Mouse (Mus musculus) kidney, postnatal 0 days (tissue): ENCODE results near the gene Gm3448. TPM values are rescaled to one million over a fixed set of nuclear protein-coding genes. Genes with fewer than 3 reads are reported as not detected.
"Not testable (repeated sequence)": the region's sequence is repeated elsewhere in the genome, so short reads cannot be mapped to it uniquely, and the experiment has no call there.

Experiments used
- ATAC-seq: fragments of 200-750 bp; cut with Nextera tagmentation; replicated peaks from 2 replicates; pipeline ENCODE4 v1.8.0; 2017; ENCODE audit warnings: low read depth, moderate number of reproducible peaks, moderate TSS enrichment, moderate library complexity; ENCODE audit not compliant: low FRiP score
- DNase-seq: peaks from one replicate; pipeline ENCODE4 v3.0.0-alpha.2; 2016; ENCODE audit warnings: low spot score
- H3K27ac ChIP-seq: fragments of 300-500 bp; sonication (generic); 2 replicates; pipeline ENCODE4 v1.5.1; 2014; ENCODE audit warnings: mild to moderate bottlenecking
- H3K27me3 ChIP-seq: fragments of 300-500 bp; sonication (generic); 2 replicates; pipeline ENCODE4 v1.6.1; 2014; ENCODE audit warnings: low read length, mixed read lengths; ENCODE audit not compliant: insufficient read depth
- H3K36me3 ChIP-seq: fragments of 300-500 bp; sonication (generic); 2 replicates; pipeline ENCODE4 v1.6.1; 2014; ENCODE audit warnings: low read length, mixed read lengths; ENCODE audit not compliant: insufficient read depth
- H3K4me1 ChIP-seq: fragments of 300-500 bp; sonication (generic); replicated peaks from 2 replicates; pipeline ENCODE4 v1.6.1; 2014; ENCODE audit warnings: antibody characterized with exemption, low read length, mixed read lengths; ENCODE audit not compliant: insufficient read depth
- H3K4me2 ChIP-seq: fragments of 300-500 bp; sonication (generic); 2 replicates; pipeline ENCODE4 v1.6.1; 2014; ENCODE audit warnings: mild to moderate bottlenecking, low read length, moderate library complexity, mixed read lengths
- H3K4me3 ChIP-seq: fragments of 300-500 bp; sonication (generic); replicated peaks from 2 replicates; pipeline ENCODE4 v1.5.1; 2014; ENCODE audit warnings: low read depth, low read length
- H3K9ac ChIP-seq: fragments of 300-500 bp; sonication (generic); 2 replicates; pipeline ENCODE4 v1.6.1; 2014; ENCODE audit warnings: low read depth, low read length
- H3K9me3 ChIP-seq: fragments of 300-500 bp; sonication (generic); replicated peaks from 2 replicates; pipeline ENCODE4 v1.6.1; 2016; ENCODE audit warnings: low read length, inconsistent platforms, mixed read lengths
- WGBS: fragments of 180-500 bp; shearing (Covaris S2); extraction: QIAGEN DNeasy Blood & Tissue Kit; methylation state at CpG from one replicate; pipeline ENCODE4 v1.1.7; 2014; 5-methylcytosine and 5-hydroxymethylcytosine counted together
- polyA plus RNA-seq: library from polyadenylated mRNA; unstranded; fragments of >200 nt; fragmentation: Nextera tagmentation; extraction: Ambion mirVana; gene quantifications from 2 replicates; pipeline ENCODE4 v1.2.1, GENCODE M21; 2015

Gm3448 gene
- polyA plus RNA-seq, 1 experiment from 2014 or later = 4.0 TPM

- not testable (repeated sequence) for H3K27ac ChIP-seq, H3K27me3 ChIP-seq, H3K4me1 ChIP-seq, ATAC-seq, H3K36me3 ChIP-seq, H3K9me3 ChIP-seq, H3K4me2 ChIP-seq, H3K9ac ChIP-seq, DNase-seq, H3K4me3 ChIP-seq
- WGBS = no CpG with 5 or more reads among the region's 5 CpGs
These were observed 47.2 kb downstream of the Gm3448 start for GRCm38 (mm10) chr17:14994140-14994539.

DNA sequence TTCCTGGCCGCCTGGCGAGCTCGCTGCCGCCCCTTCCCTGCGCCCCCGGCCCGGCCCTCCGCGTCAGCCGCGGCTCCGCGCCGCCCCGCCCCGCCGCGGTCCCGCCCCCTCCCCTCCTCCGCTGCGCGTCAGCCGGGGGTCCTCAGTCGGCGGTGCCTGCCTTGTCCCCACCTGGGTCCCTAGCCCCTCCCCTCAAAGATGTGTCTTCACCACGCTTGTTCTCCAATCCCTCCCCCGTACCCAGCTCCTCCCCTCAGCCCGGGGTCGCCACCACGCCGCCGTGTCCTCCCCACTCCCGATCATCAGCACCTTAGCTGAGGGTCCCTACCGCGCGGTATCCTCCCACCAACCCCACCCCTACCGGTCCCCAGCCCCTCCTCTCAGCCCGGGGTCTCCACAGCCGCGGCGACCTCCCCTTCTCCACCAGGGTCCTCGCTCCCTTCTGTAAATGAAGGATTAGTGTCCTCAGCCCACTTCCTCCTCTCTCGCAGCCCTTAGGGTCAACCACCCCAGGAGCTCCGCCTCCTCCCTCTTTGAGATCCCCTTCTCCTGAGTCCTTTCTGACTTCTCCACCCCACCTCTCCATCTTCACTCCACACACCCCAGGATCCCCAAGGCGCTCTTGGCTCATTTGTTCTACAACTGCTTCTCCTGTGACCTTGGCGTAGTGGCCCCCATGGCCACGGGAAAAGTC lies 48.1 kb downstream of the Gm3448 start:
- H3K9ac ChIP-seq, H3K27ac ChIP-seq, H3K4me1 ChIP-seq, H3K27me3 ChIP-seq, H3K4me2 ChIP-seq, H3K36me3 ChIP-seq, H3K4me3 ChIP-seq, H3K9me3 ChIP-seq, DNase-seq: not testable (repeated sequence)
- peak; percentile 71 for ATAC-seq
- no CpG with 5 or more reads among the region's 47 CpGs for WGBS

DNA sequence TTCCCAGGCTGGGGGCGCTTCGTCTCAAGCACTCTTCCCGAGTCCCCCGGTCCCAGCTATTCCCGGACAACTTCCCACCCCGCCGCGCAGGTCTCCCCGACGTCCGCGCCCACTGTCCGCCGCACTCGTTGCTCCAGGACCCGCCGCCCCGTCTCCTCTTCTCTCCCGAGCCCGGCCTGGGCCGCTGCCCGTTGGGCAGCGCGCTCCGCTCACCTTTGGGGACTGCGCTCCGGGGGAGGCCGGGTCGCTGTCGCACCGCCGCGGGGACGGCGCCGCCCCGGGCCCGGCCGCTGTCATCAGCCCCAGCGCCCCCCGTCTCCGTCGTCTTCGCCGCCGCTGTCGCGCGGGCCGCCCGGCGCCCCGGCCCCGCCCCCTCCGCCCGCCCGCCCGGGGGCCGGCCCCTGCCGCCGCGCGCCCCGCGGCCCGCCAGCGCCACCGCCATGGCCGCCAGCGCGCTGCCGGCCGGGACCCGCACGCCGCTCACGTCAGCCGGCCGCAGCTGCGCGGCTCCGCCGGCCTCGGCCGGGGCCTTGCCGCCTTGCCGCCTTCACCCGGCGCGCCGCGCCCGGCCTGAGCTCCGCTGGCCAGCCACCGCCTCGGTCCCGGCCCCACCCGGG lies 48.7 kb downstream of the Gm3448 start:
- H3K9me3 ChIP-seq, DNase-seq, H3K27ac ChIP-seq, H3K4me1 ChIP-seq, H3K4me3 ChIP-seq, H3K36me3 ChIP-seq, H3K4me2 ChIP-seq, H3K9ac ChIP-seq, H3K27me3 ChIP-seq: not testable (repeated sequence)
- ATAC-seq = peak; percentile 68
- no CpG with 5 or more reads among the region's 98 CpGs for WGBS

- WGBS = 91% methylated on average over 4 of the region's 5 CpGs
These were observed 51.1 kb downstream of the Gm3448 start for GRCm38 (mm10) chr17:14990116-14990702.

DNA sequence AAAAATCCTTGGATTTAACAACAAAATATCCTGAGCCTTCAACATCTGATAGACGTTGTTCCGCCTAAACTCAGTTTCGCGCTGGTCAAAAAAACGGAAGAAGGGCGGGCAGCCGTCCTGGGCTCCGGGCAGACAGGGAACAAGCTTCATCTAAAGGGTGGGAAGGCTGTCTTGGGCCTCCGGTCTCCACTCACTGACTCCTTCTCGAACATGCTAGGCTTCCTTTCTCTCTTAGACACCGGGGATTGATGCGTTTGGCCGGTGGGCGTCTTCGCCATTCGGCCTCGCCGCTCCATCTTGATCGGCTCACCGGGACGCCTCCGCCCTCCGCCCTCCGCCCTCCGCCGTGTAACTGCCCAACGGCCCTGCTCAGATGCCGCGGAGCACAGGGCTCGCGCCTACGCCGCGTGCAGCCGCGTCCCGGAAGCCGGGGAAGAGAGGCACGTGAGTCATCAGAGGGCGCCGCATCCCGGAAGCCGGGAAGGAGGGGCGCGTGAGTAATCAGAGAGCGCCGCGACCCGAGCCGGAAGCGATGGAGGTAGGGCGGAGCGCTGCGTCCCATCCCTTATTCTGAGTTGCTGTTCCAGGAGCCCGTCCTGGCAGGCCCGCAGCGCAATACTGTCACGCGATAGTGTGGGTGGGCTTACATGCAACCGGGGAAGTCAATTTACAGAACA lies 62.8 kb downstream of the Gm3448 start, which contains the start of the genes 9030025P20Rik and Gm3417:
Gene 9030025P20Rik (plus strand): TSS at position 107 of the 677 bp plus-strand sequence.
Gene Gm3417 (minus strand): TSS at position 429 of the 677 bp plus-strand sequence.
- peak; percentile 98 for ATAC-seq
- not testable (repeated sequence) for DNase-seq, H3K9ac ChIP-seq, H3K4me3 ChIP-seq, H3K4me1 ChIP-seq, H3K36me3 ChIP-seq, H3K27ac ChIP-seq, H3K4me2 ChIP-seq, H3K9me3 ChIP-seq, H3K27me3 ChIP-seq
- no CpG with 5 or more reads among the region's 60 CpGs for WGBS

More at GRCm38 (mm10) chr17:14990116-14990702, 51.1 kb downstream of the Gm3448 start:
- H3K9ac ChIP-seq, H3K27ac ChIP-seq, H3K4me1 ChIP-seq, DNase-seq, H3K27me3 ChIP-seq, H3K4me2 ChIP-seq, H3K9me3 ChIP-seq, ATAC-seq, H3K4me3 ChIP-seq, H3K36me3 ChIP-seq: not testable (repeated sequence)

DNA sequence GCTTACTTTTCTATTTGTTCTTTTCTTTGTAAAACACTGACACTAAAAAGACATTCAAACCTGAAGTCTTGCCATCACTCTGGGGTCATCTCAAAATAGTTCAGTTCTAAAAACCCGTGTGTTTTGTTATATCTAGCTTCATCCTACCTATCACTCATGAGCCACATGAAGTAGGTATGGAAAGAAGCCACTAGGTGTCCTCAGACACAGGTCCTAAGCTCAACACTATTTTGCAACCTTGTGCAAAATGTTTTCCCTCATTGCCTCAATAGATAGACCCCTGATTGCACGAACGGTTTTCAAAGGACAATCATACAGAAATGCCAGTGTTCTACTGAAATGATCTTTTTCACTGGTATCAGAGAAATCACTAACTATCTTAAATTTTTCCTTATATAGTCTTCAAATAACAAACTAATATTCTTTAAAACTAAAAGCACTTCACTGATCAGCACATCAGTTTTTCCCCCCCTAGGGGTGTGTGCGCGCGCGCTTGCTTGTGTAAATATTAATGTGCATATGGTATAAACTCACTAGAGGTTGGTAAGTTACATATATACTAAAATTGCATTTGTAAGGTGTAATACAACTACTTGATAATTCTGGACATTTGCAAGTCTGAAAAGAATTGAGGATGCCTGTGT lies 63.5 kb downstream of the Gm3448 start:
- H3K4me3 ChIP-seq, H3K4me2 ChIP-seq, ATAC-seq, H3K27ac ChIP-seq, H3K4me1 ChIP-seq, H3K9ac ChIP-seq, DNase-seq, H3K27me3 ChIP-seq, H3K36me3 ChIP-seq, H3K9me3 ChIP-seq: not testable (repeated sequence)
- 2% methylated on average over 4 of the region's 7 CpGs for WGBS

- not testable (repeated sequence) for DNase-seq, H3K9ac ChIP-seq, ATAC-seq, H3K27me3 ChIP-seq, H3K9me3 ChIP-seq, H3K4me1 ChIP-seq, H3K4me2 ChIP-seq, H3K36me3 ChIP-seq, H3K27ac ChIP-seq, H3K4me3 ChIP-seq
- no CpG with 5 or more reads among the region's 6 CpGs for WGBS
These were observed 72.9 kb downstream of the Gm3448 start for GRCm38 (mm10) chr17:14968373-14968913.

GRCm38 (mm10) chr17:14961557-14962154 lies 79.7 kb downstream of the Gm3448 start:
- no CpG with 5 or more reads among the region's 44 CpGs for WGBS
- DNase-seq, H3K27ac ChIP-seq, H3K9ac ChIP-seq, H3K4me3 ChIP-seq, H3K4me2 ChIP-seq, H3K4me1 ChIP-seq, H3K9me3 ChIP-seq, H3K27me3 ChIP-seq, H3K36me3 ChIP-seq: not testable (repeated sequence)
- ATAC-seq = peak; percentile 81
